Mouse (Mus musculus) urinary bladder, postnatal 14 days (tissue): ENCODE measurements around the gene Glis3.

Source experiments
- DNase-seq: peaks from one replicate; pipeline ENCODE4 v3.0.0; 2021; ENCODE audit warnings: low spot score

Gene Glis3

DNA sequence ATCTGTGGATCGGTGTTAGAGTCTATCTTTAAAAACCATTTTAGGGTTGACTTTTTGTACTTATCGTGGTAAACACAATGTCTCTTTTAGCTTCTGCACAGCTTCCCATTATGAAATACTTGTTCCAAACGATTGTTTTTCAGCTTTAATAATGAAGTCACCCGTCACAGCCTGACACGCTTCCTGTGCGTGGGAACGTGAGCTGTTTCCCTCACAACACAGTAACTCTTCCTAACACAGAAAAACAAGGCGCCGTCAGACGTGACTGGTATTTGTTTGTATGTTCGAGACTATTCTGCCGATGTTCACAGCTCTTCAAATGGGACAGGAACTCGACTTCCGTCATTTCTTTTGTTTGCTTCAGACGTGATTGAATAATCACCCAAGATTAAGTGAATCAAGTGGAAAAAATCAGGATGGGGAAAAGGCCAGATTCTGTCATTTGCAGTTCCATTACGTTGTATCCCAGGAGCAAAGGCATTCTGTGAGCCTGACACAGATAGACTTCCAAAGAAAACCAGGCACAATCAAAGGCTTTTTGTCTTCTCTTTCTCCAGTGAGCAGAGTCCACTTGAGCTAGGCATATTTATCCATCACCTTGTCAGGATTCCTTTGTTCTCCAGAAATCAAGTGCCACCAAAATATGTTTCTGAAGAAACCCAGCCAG is 351.3 kb downstream of the Glis3 start:
- DNase-seq = no peak

DNA sequence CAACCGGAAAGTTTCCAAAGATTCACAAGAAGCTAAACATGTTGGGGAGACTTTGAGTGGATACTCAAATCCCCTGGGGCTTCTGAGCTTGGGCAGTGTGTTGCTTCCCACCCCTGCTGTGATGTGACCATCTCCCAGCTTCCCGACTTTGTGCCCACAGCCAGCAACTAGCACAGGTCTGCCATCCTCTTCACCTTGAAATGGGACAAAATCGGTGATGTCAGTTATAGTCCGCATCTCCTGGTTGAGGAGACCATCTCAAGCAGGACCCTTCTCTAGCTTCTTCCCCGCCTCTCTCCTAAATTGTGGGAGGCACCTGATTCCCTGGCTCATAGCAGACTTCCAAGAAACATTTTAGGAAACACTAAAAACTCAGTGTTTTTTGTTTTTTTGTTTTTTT is 352.3 kb downstream of the Glis3 start:
- DNase-seq = no peak

DNA sequence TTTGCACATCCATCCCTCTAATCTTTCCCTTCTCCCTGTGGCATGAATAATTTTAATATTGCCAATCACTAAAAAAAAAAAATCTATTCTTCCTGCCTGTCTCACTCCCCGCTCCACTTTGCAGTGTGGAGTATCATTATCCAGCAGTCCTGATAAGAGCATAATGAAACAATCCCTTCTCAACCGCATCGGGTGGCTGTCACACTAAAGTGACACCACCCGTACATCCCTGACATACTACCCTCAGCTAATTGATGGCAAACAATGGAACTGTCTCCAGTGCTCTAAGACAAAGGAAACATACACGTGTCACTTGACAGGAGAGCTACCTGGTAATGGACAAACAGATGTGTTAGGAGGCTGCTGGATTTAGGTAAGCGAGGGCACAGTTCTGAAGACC is 373.8 kb downstream of the Glis3 start:
- no peak for DNase-seq

DNA sequence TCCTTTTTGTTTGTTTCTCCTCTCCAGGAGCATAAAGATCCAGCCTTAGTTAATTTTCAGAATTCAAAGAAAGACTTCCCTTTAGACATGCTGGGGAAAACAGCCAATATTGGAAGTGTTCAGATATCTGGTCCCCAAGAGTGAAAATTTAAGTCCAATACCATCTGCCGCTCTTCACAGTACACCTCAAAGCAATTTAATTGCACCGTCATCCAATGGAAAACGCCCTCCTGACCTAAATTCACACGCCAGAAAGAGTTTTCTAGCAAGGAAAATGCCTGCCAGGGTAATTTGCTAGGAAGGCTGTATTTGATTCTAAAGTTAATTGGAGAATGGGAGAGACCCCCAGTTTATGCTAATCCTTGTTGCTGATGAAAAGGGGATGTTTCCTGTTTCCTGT is 374.4 kb downstream of the Glis3 start:
- no peak for DNase-seq

DNA sequence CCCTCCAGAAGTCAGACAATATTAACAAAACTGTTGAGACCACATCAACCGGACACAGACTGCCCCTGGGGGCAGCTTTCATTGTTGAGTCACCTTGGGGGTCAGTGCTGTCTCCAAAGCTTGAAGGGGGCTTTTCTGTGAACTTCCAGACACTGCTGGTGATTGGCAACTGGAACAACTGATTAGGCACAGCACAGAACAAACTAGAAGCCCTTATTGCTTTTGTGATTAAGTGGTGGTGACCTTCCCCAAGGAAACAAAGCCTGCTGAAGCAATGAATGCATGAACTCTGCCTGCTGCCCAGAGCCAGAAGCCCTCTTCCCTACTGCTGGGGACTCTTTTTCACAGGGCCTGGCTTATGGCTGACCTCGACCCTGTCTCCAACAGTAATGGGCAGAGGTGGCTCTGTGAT is 377.0 kb downstream of the Glis3 start:
- DNase-seq = no peak

DNA sequence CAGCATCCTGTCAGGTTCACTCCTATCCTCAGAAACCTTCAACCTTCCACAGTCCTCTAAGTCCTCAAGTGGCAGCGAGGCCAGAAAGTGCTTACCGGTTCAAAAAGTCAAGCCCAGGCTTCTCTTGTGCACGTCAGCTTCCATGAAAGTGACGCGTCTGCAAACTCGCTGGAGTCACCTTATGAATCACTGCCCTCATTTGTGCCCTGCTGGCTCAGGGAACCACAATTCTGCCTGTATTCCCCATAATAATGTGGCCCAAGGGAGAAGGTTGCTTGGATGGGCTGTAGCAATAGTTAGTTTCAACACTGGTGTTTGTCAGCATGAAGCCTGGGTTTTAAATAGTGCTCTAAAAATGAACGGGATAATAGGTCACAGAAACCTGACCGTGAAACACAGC is 379.7 kb downstream of the Glis3 start:
- no peak for DNase-seq

DNA sequence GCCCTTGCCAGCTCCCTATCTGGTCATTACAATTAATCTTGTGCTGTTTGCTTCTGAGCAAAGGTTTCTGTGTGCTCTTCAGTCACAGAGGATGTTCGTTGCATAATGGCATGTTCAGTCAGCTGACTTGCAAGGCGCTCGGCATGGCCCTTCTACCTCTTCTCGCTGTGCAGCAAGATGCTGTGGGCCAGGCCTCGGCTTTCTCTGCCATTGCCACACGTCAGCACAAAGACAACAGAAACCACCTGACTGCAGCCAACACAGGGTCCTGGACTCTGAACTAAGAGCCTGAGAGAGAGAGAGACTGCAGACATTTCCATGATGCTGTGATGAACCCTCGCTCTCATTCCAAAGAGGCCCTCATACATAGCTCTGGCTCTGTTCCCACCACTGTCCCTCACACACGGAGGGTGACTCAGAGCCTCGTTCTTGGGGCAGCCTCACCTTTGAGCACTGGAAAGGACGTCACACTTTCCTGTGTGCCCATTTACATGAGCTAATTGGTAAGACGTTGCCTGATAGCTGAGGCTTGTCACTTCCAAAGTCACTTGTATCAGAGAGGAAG is 380.6 kb downstream of the Glis3 start:
- DNase-seq = no peak

DNA sequence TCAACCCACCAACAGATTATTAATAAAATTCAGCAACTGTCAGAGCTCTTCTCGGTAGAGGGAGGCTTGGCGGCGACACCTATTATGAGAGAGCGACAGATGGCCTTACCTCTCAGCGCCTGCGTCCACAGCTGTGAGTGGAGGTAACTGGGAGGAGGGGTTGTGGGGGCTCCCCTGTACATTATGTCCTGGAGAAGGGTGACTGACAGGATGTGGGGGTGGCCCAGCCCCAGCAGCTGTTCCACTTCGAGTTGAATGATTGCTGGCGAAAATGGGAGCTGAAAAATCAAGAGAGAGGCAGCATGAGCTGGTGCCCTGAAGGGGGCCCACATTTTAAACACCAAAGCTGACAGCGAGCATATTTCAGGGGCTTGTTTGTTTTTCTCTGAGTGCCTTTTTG is 381.2 kb downstream of the Glis3 start:
- no peak for DNase-seq

DNA sequence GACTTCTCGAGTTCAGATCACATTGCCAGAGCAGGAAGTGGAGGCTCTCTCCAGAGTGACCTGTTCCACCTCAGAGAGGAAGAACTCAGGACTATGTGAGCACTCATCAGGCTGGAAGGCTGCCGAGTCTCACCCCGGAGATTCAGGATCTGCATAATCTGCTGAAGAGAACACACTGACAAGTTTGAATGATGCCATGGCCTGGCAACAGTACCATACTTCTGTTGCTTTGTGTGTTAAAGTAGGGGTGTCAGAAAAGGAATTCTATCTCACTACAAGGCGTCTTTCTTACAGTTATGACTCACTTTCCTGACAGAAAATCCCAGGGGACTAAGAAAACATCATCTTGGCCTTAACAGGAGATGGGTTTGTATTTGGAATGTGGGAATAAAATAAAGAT is 388.3 kb downstream of the Glis3 start:
- DNase-seq = no peak

DNA sequence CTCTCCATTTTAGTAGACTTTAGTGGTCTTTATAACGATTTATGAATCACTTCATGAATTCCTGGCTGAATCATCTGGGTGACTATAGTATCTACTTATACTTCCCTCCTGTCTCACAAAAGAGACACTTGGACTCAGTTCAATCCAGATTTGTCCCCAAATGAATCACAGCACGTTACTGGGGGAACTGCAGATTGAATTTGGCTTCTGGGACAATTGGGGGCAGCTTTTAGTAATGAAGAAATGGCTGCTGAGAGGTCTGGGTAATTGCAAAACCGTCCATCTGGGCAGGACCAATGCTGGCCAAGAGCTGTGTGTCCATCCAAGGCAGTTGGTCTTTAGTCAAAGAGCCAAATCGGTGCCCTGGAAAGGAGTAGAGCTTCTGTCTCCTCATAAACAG is 390.4 kb downstream of the Glis3 start:
- DNase-seq = no peak

DNA sequence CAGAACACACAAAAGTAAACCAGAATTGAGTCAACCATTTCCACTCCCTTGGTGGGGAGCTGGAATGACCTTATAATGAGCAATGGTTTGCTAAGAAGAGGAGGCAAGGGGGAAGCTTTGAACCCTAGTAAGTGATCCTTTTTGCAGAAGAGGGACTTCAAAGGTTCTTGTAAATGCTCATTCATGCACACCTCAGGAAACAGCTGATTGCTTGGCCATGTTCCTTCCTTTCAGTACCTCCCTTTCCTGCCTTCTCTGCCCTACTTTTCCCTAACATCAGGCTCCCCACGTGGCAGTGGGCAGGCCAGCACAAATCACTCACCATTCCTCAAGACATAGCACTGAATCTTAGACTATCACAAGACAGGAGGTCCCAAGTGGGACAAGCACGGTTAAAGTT is 392.4 kb downstream of the Glis3 start:
- no peak for DNase-seq

DNA sequence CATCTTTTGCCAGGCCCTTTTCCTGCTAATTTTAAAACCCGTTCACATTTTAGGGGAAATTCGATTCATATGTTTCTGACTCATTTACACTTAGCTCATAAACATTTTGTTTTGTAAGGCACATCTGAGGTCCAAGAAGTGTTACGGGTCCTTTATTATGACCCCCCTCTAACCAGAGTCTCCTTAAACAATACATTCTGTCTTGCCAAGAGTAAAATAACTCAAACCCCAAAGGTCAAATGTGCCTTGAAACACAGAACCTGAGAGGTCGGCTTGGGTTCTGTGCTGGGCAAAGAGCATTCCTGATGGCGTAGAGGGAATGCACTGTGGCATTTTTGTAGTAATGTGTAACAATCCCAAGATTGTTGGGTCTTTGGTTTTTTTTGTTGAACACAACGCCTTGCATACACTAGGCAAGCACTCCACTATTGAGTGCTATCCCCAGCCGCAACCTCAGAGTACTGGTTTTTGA is 395.7 kb downstream of the Glis3 start:
- no peak for DNase-seq

DNA sequence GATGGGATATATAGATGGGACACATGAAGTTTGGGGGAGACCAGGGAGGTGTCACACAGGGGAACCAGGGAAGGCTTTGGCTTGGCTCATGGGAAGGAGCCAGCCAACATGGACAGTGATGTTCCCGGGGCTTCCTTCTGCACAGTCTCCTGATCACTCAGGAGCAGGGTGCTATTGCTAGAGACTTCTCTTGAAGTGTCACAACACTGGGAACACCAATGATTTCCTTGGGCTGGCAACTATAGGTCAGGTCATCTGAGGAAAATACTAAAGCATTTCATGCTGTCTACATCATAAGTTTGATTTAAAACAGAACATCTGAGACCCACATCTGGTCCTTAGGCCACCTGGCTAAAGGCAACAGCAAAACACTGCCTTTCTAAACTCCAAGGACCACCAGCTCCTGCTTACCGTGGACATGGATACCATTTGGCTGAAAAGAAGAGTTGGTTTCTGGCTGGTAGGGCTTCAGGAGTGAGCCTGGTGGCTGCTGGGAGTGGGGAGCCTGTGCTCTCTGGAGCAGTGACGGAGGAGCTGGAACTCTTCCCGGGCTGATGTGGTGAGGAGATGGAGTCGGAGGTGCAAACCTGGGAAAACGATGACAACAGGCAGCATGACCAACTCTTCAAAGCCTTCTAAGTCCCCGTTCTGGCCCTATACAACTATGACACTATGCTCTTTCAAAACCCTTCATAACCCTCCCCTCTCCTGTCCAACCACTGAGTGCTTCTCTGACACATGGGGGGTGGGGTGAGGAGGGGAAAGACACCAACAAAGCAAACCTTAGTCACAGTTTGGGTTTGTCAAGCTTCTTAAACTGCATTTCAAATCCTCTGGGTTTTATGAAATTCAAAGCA is 396.4 kb downstream of the Glis3 start:
- no peak for DNase-seq

DNA sequence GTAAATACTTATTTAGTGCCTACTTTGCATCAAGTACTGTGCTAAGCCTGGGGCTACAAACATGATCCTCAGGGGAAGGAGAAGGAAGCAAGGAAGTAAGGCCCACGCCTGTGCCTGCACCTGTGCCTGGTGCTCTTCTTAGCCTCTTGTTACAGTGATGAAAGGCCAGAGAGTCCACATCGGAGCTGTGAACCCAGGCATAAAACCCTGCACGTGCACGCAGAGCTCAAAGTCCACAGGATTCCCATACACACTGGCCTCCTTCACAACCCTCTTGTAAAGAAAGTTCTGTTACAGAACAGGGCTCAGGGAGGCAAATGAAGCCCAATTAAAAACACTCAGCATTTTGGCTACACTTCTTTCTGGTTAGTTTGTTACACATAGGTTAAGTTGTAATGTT is 398.5 kb downstream of the Glis3 start:
- no peak for DNase-seq

DNA sequence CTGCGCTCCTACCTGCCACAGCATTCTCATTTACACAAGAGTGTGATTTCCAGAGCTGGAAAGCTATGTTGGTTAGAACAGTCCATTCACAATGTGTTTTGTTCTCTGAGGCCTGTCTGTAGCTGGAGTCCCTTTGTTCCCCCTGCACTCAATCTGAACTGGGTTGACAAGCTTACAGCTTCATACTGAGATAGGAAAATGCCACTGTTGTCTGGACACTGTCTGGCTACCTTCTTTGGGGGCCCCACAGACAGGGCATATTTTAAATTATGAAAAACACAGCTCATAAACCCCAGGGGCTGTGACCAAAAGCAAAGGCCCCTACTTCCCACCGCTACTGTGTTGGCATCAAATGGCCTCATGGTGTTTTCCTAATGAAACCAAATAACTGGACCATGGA is 402.8 kb downstream of the Glis3 start:
- no peak for DNase-seq

DNA sequence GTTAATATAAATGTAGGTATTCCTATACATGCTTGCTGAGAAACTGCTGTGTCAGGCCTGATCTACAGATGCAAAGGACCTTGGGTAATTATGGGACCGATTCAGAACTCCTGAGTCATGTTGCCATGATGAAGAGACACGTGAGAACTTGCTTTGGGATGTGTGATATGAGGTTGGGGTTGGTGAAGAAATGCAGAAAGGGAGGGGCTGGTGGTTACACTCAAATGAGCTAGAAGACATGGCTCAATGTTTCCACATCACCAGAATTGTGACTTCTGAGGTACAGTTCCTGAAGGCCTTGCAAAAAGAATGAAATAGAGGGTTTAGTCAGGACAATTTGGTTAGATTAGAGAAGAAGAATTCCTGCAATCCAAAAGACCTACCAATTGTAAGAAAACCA is 405.4 kb downstream of the Glis3 start:
- DNase-seq = no peak

DNA sequence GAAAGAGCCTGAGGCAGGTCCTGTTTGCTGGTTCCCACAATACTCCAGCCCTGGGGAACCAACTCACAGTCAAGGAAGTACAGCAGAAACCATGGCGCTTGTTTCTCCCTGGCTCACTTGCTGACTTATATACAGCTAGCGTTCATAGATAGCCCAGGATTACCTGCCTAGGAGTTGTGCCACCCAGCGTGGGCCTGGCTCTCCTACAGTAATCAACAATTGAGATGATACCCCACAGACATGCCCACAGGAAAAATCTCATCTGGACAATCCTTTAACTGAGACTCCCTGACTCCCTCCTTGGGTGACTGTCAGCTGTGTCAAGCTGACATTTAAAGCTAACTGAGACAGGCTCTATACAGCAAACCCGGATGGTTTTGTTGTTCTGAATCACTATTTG is 405.9 kb downstream of the Glis3 start:
- no peak for DNase-seq

DNA sequence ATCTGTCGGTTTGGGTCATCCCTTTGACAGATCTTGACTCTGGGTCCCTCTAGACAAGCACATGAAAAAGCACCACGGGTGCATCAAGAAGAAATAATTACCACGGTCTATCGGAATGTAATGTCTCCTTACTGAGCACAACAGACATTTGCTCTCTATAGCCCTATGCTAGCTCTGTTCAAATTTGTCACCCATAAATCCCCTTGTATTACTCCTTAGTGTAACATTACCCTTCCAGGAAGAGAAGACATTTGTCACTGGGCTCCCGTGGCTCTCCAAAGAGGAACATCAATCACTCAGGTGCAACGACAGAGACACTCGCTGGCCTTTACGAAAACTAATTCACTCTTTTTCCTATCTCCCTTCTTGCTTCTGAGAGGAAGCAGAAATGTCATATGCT is 413.0 kb downstream of the Glis3 start:
- no peak for DNase-seq

DNA sequence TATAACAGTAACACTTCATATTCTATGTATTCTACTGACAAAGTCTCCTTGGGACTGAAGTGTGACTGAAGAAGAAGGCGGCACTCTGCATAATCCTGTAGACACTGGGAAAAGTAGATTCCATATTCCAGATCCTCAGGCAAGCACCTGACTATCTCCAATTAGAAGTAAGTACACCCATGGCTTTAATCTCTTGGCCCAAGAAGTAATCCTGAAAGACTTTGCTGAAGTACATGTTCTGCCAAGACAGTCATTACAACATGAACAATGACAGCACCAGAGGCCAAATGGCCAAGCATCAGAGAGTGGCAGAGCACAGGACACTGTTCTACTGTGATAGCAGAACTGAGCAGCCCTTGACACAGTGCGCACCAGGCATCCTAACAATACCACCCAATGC is 414.1 kb downstream of the Glis3 start:
- no peak for DNase-seq

DNA sequence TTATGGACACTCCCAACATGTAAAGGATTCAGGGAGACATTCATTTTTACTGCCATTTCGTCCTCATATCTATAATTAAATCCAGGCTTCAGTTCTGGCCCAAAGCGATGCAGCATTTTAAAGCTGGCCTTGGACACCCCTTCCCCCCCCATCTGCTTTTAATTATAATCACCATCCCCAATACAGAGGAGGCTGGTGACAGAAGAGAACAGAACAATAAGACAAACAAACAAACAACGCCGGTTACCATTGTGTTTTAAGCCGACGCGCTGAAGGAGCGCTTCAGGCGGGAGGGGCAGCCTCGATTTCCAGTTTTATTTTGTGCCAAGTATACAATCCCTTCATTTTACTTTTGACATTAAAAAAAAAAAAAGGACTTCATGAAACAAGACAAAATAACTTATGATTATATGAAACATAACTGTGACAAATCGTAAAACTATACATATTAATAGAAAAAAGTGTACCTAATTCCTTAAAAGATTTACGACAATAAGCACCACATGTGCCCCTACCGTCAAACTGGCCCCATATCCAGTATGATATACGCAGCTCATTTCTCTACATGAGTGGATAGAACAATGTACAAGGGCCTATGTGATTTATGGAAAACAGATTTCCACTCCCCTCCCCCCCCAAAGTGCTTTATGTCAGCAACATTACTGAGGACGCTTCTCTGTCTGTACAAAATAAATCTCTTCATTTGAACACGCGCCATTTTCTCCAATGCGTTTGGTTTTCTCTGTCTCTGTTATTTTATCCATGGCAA is 420.8 kb downstream of the Glis3 start:
- DNase-seq = no peak

DNA sequence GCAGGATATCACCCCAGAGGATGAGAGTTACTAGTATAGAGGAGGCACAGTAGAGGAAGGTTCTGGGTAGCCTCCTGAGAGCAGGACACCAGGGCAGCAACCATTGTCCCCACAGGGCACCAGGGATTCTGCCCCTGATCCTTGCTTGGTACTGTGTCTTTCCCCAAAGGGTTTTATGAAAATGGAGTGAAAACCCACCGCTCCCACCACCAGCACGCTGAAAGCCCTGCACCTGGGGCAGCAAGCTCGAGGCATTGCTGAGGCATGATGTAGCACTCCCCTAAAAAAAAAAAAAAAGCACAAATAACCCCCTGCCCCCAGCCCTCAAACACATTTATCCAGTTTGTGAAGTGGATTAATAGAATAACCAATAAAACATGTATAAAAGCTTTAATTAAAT is 421.4 kb downstream of the Glis3 start:
- DNase-seq = no peak

DNA sequence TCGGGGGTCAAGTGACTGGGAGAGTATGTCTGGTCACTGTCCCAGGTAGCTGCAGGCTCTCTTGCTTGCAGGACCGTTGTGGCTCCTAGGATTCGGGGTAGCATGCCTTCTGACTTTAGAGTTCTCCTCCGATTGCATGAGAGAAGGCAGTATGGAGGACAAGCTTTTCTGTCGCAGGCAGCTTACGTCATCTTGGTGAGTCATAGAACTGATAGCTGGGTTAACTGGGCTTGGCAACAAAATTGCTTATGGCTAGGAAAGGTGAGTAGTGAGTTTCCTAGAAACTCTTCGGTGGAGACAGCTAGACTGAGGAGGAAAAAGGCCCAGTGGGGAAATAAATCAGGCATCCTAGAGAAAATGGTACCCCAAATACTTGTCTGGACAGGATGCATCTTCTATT is 432.5 kb downstream of the Glis3 start:
- no peak for DNase-seq

DNA sequence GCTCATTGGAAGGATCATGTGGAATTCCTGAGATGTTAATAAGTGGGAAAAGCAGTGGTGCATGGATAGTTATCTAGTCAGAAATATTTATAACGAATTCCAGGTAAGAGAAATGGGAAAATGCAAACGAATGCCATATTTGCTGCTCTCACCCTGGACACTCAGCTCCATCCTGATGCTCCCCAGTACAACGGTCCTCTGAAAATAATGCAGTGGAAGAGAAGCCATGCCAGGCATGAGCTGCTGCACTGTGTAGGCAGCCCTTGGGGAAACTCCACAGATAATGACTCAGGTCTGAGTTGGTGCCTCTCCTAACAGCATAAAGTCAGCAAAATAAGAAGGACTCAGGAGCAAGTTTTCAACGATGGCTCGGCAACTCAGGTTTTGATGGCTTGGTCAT is 433.7 kb downstream of the Glis3 start:
- DNase-seq = no peak
